8 mouse cellular contexts compared by ENCODE assay signal in the genomic region with DNA sequence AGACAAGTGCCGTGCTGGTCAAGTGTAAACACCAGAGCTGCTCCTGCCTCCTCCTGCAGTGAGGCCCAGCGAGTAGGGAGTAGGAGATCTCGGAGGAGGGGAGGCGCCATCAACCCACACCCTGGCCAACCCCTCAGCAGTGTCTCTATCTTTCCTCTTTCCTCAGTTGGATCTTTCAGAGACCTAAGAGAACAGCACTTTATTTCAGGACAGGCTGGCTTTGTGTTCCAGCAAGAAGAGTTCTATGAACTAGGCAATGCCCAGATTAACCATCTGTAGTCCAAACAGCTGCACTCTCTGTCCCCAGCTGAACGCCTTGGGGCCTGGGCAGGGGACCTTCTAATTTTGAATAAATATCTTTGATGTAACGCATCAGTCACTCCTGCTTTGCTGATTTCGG.
DNase-seq lines count a peak whose midpoint lies in the region; ATAC-seq and TF ChIP-seq lines count a peak whose summit lies in the region.

No protein-coding gene starts in this region.

- DNase-seq in lung, adult 2 months = no peak
- DNase-seq in Muller cell, postnatal 12 days (ENCODE audit: inconsistent ontology term) = no peak
- DNase-seq in lung, adult 18-20 months = no peak

- TF ChIP-seq POLR2A in lung, adult 2 months (IDR thresholded peaks at IDR 0.05; ENCODE audit: borderline replicate concordance, extremely low read depth, low read depth, low read length) = no peak

- ATAC-seq in lung, embryonic 15.5 days (ENCODE audit: borderline replicate concordance, extremely low read depth, low FRiP score, low TSS enrichment) = no peak; the same call in 1 of the 2 replicates
- peak; percentile 44 for ATAC-seq in forebrain, embryonic 13.5 days
- ATAC-seq in limb, embryonic 13.5 days (ENCODE audit: low FRiP score, low read depth) = peak; percentile 13; the same call in 1 of the 2 replicates
- peak; percentile 45 for ATAC-seq in neural tube, embryonic 15.5 days (ENCODE audit: low FRiP score)
- no peak for ATAC-seq in granulocyte monocyte progenitor cell, adult 5-6 weeks (replicated peaks; ENCODE audit: poor library complexity, severe bottlenecking)

- WGBS in lung, embryonic 15.5 days = 17% methylated on average over 7 of the region's 7 CpGs
- WGBS in lung, adult 2 months = 46% methylated on average over 7 of the region's 7 CpGs
- WGBS in forebrain, embryonic 13.5 days = 3% methylated on average over 7 of the region's 7 CpGs
- 31% methylated on average over 7 of the region's 7 CpGs for WGBS in limb, embryonic 13.5 days
- 18% methylated on average over 7 of the region's 7 CpGs for WGBS in neural tube, embryonic 15.5 days

- no peak for TF ChIP-seq CTCF in lung, adult 2 months (IDR thresholded peaks at IDR 0.05; ENCODE audit: insufficient read depth, low read length)

- peaks cover 92% of the 10 kb centered on the region for H3K4me1 ChIP-seq in lung, embryonic 15.5 days
- H3K4me1 ChIP-seq in lung, adult 2 months (ENCODE audit: control insufficient read depth, insufficient read depth, low read length) = peaks cover 44% of the 10 kb centered on the region
- H3K4me1 ChIP-seq in forebrain, embryonic 13.5 days = peaks cover 93% of the 10 kb centered on the region
- H3K4me1 ChIP-seq in limb, embryonic 13.5 days = peaks cover 99% of the 10 kb centered on the region
- H3K4me1 ChIP-seq in neural tube, embryonic 15.5 days = peaks cover 86% of the 10 kb centered on the region

- no peak overlapping the region for H3K4me3 ChIP-seq in lung, embryonic 15.5 days
- H3K4me3 ChIP-seq in lung, adult 2 months (replicated peaks; ENCODE audit: extremely low read depth, low read depth, low read length) = no peak overlapping the region
- H3K4me3 ChIP-seq in forebrain, embryonic 13.5 days = no peak overlapping the region
- H3K4me3 ChIP-seq in limb, embryonic 13.5 days = 0 out of 2 replicates have a peak overlapping the region, but pooled peaks have one; percentile 14
- H3K4me3 ChIP-seq in neural tube, embryonic 15.5 days (replicated peaks) = no peak overlapping the region

- H3K27ac ChIP-seq in lung, embryonic 15.5 days = peak overlapping the region; percentile 96
- peak overlapping the region; percentile 98 for H3K27ac ChIP-seq in forebrain, embryonic 13.5 days
- peak overlapping the region; percentile 97 for H3K27ac ChIP-seq in limb, embryonic 13.5 days
- peak overlapping the region; percentile 89 for H3K27ac ChIP-seq in neural tube, embryonic 15.5 days (replicated peaks)

- H3K9ac ChIP-seq in lung, embryonic 15.5 days = no peak overlapping the region
- H3K9ac ChIP-seq in forebrain, embryonic 13.5 days = peak overlapping the region; percentile 34
- peak overlapping the region; percentile 50 for H3K9ac ChIP-seq in limb, embryonic 13.5 days
- no peak overlapping the region for H3K9ac ChIP-seq in neural tube, embryonic 15.5 days (replicated peaks)

- H3K27me3 ChIP-seq in lung, embryonic 15.5 days = no peaks in the 10 kb centered on the region
- no peaks in the 10 kb centered on the region for H3K27me3 ChIP-seq in forebrain, embryonic 13.5 days
- H3K27me3 ChIP-seq in limb, embryonic 13.5 days = no peaks in the 10 kb centered on the region
- no peaks in the 10 kb centered on the region for H3K27me3 ChIP-seq in neural tube, embryonic 15.5 days (replicated peaks)

- H3K9me3 ChIP-seq in lung, embryonic 15.5 days = no peaks in the 10 kb centered on the region
- H3K9me3 ChIP-seq in forebrain, embryonic 13.5 days (replicated peaks) = 0 out of 2 replicates have a peak, but pooled peaks cover 3% of the 10 kb centered on the region
- no peaks in the 10 kb centered on the region for H3K9me3 ChIP-seq in limb, embryonic 13.5 days
- H3K9me3 ChIP-seq in neural tube, embryonic 15.5 days (replicated peaks) = no peaks in the 10 kb centered on the region

- peak overlapping the region; percentile 34 for H3K4me2 ChIP-seq in lung, embryonic 15.5 days
- H3K4me2 ChIP-seq in forebrain, embryonic 13.5 days = peak overlapping the region; percentile 43
- H3K4me2 ChIP-seq in limb, embryonic 13.5 days (replicated peaks) = peak overlapping the region; percentile 47
- H3K4me2 ChIP-seq in neural tube, embryonic 15.5 days = peak overlapping the region; percentile 10; the same call in 1 of the 2 replicates

- 0 out of 2 replicates have a peak, but pooled peaks cover 11% of the 10 kb centered on the region for H3K36me3 ChIP-seq in lung, embryonic 15.5 days
- H3K36me3 ChIP-seq in forebrain, embryonic 13.5 days (ENCODE audit: poor library complexity, severe bottlenecking) = peaks cover 20% of the 10 kb centered on the region
- peaks cover 36% of the 10 kb centered on the region for H3K36me3 ChIP-seq in limb, embryonic 13.5 days
- no peaks in the 10 kb centered on the region for H3K36me3 ChIP-seq in neural tube, embryonic 15.5 days

Comparison
In these comparisons a context has a peak if more than half of its experiments do, and no peak if none do; other contexts are left out.
1. ATAC-seq: peak in forebrain, embryonic 13.5 days (single experiment), limb, embryonic 13.5 days (single experiment) and neural tube, embryonic 15.5 days (single experiment); none in lung, embryonic 15.5 days (single experiment) and granulocyte monocyte progenitor cell, adult 5-6 weeks (single experiment).
2. H3K9ac ChIP-seq: peak in forebrain, embryonic 13.5 days (single experiment) and limb, embryonic 13.5 days (single experiment); none in lung, embryonic 15.5 days (single experiment) and neural tube, embryonic 15.5 days (single experiment).
3. Peak in every context shown above with its lines, with median percentiles within 50 percentile points of each other: H3K27ac ChIP-seq and H3K4me2 ChIP-seq.